Mouse (Mus musculus) heart, embryonic 10.5 days (tissue): ENCODE measurements around the gene Krtap24-1. TPM values are rescaled to one million over a fixed set of nuclear protein-coding genes. Genes with fewer than 3 reads are reported as not detected.

Experiments
- polyA plus RNA-seq: library from polyadenylated mRNA; unstranded; fragments of >200 nt; fragmentation: Nextera tagmentation; extraction: Ambion mirVana; gene quantifications from 2 replicates; pipeline ENCODE4 v1.2.1, GENCODE M21; 2016

The Krtap24-1 gene
- polyA plus RNA-seq, 1 experiment from 2014 or later = not detected

Other genes with a start within 250 kb of the Krtap24-1 start
- not detected in 2 replicates for gene Cldn17, start 105.3 kb downstream of the Krtap24-1 start, polyA plus RNA-seq
- 0.57 and 2.1 TPM in 2 replicates for gene Cldn8, start 49.1 kb downstream of the Krtap24-1 start, polyA plus RNA-seq
- not detected in 2 replicates for gene 2310079G19Rik, start 15.4 kb upstream of the Krtap24-1 start, polyA plus RNA-seq
- not detected in 2 replicates for gene Krtap26-1, start 35.5 kb upstream of the Krtap24-1 start, polyA plus RNA-seq
- not detected in 2 replicates for gene Krtap27-1, start 59.4 kb upstream of the Krtap24-1 start, polyA plus RNA-seq
- gene 2310061N02Rik, start 95.7 kb upstream of the Krtap24-1 start, polyA plus RNA-seq = not detected in 2 replicates
- not detected in 2 replicates for gene Krtap13-1, start 116.6 kb upstream of the Krtap24-1 start, polyA plus RNA-seq
- not detected in 2 replicates for gene Krtap13, start 139.4 kb upstream of the Krtap24-1 start, polyA plus RNA-seq
- not detected in 2 replicates for gene 2310034C09Rik, start 146.6 kb upstream of the Krtap24-1 start, polyA plus RNA-seq
- not detected in 2 replicates for gene 2310057N15Rik, start 161.9 kb upstream of the Krtap24-1 start, polyA plus RNA-seq
- gene Gm5965, start 165.6 kb upstream of the Krtap24-1 start, polyA plus RNA-seq = not detected in 2 replicates
- gene Gm20741, start 199.9 kb upstream of the Krtap24-1 start, polyA plus RNA-seq = not detected in 2 replicates
- not detected in 2 replicates for gene Krtap15, start 207.9 kb upstream of the Krtap24-1 start, polyA plus RNA-seq
- gene Krtap14, start 213.9 kb upstream of the Krtap24-1 start, polyA plus RNA-seq = not detected in 2 replicates